Mouse (Mus musculus): ENCODE measurements around the gene Spock1.

The Spock1 gene

DNA sequence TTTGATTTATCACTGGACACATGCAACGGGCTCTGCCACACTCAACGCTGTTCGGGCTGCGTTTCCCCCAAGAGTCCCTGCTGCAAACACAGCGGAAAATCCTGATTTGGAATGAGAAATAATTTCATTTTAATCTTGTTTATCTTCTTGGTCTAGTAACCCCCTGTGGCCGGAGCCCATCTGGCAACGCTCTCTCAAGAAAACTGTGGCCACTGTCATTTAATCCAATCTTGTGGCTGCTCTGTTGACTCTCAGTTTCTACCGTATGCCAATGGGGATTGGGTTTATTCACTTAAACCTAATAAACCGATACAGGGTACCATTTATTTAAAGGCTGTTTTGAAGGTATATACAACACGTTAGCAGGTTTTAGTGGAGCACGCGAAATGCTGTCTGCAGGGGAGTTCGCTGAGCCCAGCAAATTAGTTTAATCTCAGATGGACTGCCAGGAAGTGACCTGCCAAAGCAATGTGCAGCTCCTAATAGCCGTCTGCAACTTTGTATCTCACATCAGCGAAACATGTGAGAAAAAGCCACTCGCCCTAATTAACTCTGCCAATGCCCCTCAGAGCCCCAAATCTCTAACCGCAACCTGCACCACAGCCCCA lies 185.7 kb downstream of the Spock1 start:
- DNase-seq, result peak; percentile 48

DNA sequence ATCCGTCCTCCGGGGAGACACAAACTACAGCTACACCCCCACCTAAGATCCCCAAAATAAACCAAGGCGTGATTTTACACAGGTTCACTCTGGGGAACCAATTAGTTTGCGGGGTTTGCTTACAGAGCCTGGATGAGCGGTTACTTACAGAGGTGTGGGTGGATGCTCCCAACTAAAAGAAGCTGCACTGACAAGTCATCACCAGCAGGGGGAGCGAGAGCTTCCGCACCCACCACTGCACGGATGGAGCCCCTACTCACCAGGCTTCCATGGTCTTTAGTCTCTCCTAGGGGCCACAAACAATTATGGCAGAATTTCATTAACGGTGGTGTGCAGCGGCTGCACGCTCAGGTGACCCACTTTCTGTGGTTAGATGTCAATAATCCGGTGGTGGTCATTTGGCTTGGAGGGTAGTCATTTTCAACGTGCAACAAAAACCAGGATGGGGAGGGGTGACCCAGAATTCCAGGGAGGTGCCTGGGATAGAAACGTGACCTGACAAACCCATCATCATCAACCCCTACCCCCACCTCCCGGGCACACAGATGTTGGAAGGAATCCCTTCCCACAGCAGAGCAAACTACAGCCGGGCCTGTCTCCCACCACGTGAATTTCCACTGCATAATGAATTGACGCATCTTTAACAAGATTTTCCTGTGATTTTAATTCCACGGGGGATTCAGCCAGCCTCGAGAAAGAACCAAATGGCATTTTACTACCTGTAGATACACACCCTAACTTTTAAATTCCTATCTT lies 186.4 kb downstream of the Spock1 start:
- peak; percentile 61 for DNase-seq

DNA sequence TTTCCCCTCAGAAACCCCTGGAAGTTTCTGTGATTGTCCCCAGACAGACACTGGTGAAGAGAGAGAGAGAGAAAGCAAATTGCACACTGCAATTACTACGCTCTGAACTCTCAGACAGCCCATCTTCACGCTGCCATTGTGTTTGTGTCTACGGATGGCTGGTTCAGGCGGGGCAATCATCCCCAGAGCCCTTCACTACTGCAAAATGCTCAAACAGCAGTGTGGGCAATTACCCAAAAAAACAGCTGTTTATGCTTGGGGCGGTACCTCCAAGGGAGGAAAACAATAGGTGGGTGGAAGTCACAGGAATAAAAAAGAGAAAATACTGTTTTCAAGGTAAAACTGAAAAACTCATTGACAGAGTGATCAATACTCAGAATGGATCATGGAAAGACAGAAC lies 190.0 kb downstream of the Spock1 start:
- no peak for DNase-seq

GRCm38 (mm10) chr13:57712910-57713309 lies 195.2 kb downstream of the Spock1 start:
- no peak for DNase-seq

- no peak for DNase-seq
These were observed 199.7 kb downstream of the Spock1 start for GRCm38 (mm10) chr13:57708425-57708824.

DNA sequence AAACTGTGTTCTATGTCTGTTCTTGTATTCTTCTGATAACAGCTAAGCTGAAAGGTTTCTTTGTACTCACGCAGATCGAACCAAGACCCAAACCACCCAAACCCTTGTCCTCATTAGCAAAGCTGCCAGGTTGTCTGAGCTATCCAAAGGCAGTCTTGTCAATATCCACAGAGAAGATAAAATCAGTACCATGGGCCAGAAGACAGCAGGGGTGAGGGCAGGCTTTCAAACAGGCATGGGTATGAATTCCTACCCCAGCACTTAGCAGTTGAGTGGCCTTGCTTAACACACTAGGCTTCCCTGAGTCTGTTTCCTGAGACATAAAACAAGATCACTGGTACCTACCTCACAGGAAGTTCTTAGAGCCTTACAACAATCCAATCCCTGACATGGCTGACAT lies 205.2 kb downstream of the Spock1 start:
- no peak for DNase-seq

DNA sequence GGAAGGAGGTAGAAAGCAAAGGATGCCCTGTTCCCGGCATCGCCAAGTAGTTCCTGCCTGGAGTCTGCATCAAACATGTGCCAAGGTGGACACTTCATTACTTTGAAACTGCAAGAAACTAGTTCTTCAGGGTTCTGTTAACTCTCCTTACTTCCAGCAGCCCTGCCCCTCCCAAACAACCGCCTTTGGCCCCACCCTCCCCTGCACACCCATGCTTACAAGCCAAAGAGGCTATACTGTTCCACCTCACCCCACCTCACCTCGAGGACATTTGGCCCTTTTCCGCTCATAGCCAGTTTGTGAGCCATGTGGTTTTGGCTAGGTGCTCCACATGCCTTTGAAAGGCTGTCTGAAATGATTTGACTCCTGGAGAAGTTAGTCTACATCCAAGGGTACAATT lies 211.4 kb downstream of the Spock1 start:
- DNase-seq, result no peak

DNA sequence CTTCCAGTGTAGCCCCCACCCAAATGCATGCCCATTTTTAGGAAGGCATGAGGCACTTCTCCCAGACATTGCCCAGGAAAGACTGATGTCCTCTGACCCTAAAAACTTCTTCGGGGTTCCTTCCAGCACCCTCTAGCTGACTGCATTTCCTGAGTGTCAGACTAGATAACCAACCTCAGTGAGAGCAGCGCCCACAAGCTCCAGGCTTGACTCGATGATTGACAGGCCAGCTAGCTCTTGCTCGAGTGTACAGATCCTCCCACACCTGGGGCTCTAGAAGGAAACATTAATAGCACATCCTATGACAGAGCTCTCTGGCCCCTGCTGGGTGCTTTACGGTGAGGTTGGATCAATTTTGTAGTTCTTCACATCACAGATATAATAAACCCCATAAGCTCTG lies 219.2 kb downstream of the Spock1 start:
- no peak for DNase-seq

- no peak for DNase-seq
These were observed 221.7 kb downstream of the Spock1 start for GRCm38 (mm10) chr13:57686437-57686836.

GRCm38 (mm10) chr13:57685201-57685600 lies 222.9 kb downstream of the Spock1 start:
- DNase-seq, result no peak

- no peak for DNase-seq
These were observed 228.5 kb downstream of the Spock1 start for GRCm38 (mm10) chr13:57679591-57679990.

DNA sequence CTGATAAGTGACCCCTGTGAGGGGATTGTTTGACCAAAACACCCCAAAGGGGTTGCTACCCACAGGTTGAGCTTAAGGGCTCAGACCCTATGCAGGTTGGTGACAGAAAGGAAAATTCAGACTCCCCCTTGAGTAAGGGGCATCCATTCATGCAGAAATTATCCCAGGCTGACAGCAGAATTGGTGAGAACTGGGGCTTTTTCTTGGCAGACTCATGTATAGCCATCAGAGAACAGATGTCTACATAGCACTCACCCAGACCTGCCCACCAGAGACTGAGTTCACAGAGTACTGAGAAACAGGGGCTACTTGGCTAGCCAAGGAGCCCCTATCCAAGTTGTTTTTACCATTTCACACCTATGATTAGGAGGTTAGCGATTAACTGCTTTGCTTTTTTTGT lies 231.3 kb downstream of the Spock1 start:
- no peak for DNase-seq

DNA sequence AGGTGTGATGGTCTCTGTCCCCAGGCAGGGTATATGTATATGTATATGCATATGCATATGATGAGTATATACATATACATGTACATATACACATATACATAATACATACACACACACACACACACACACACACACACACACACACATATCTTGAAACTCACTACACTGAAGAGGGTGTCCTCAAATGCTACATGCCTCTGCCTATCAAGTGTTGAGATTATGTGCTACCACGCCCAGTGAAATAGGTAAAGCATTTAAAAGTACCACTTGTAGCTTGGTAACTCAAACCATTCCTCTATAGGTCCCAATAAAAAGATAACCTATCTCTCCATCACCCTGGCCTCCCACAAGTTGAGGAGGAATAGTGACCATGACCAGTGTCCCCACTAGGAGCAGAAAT lies 234.7 kb downstream of the Spock1 start:
- no peak for DNase-seq

GRCm38 (mm10) chr13:57672762-57673161 lies 235.4 kb downstream of the Spock1 start:
- no peak for DNase-seq

DNA sequence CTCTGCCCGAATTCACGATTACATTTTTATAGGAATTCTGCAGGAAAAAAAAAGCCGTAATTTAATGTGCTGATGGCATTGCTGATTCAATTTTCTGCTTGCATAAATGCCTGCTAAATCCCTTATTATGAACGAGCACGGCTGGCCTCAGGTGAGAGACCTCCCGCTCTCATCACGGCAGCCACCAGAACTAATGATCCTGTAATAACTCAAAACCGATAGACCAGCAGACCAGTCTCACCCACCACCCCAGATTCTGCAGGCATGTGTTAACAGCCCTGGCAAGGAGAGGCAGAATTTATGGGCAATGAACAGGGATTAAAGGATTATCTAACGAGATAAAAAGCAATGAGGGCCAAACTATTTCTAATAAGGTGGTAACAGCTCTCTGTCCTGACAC lies 236.2 kb downstream of the Spock1 start:
- DNase-seq, result no peak

- DNase-seq, result no peak
These were observed 236.8 kb downstream of the Spock1 start for GRCm38 (mm10) chr13:57671322-57671721.

- DNase-seq, result no peak
These were observed 240.5 kb downstream of the Spock1 start for GRCm38 (mm10) chr13:57667621-57668020.

- no peak for DNase-seq
These were observed 241.8 kb downstream of the Spock1 start for GRCm38 (mm10) chr13:57666173-57666842.

GRCm38 (mm10) chr13:57662554-57662953 lies 245.6 kb downstream of the Spock1 start:
- DNase-seq, result no peak

DNA sequence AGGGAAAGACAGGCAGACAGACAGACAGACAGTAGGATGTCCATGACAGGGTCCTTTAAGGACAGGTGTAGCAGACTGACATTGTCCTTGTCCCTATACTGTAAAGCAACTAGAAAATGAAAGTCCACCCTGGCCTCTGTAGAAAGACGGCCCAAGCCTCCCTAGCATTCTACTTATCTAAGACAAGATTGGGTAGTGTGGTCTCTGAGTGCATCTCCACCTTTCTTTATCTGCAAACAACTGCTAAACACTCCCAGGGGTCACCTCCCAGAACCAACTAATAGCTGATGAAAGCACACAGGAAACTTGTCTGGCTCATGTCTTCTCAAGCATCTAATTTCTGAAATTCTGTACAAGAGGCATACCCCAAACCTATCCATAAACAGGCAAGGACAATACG lies 247.6 kb downstream of the Spock1 start:
- DNase-seq, result no peak

- no peak for DNase-seq
These were observed 248.3 kb downstream of the Spock1 start for GRCm38 (mm10) chr13:57659872-57660271.

DNA sequence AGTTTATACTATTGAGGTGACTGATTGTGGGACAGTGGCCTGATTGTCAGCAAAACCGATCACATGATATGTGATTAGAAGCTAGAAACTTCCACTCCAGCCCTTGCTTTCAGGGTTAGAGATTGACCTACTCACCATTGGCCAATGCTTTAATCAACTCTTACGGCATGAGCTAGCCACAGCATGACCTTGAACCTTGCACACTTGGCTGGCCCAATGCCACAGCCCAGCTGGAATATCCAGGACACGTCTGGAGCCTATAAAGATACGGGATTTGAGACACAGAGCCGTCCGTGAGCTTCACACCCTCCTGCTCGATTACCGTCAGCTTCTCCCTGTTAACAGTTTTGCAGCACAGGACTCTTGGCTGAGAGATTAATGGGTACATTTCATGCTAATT lies 251.5 kb downstream of the Spock1 start:
- DNase-seq, result no peak

DNA sequence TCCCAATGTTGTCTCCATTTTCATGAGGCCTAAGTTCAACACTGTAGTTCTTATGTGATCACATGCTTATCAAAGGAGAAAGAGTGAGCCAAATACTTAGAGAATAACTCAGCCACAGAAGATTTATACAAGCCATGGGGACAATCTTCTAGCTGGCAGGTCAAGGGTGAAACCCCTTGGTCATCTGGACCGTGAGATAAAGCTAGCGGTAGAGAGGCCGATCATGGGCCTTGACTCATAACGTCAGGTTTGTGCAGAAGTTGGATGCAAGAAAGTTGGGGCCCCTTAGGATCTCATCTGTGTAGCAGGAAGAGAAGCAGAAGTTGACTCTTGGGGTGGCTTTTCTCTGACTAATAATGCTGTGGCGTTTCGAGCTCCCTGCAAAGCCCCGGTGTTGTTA lies 253.8 kb downstream of the Spock1 start:
- DNase-seq, result no peak

DNA sequence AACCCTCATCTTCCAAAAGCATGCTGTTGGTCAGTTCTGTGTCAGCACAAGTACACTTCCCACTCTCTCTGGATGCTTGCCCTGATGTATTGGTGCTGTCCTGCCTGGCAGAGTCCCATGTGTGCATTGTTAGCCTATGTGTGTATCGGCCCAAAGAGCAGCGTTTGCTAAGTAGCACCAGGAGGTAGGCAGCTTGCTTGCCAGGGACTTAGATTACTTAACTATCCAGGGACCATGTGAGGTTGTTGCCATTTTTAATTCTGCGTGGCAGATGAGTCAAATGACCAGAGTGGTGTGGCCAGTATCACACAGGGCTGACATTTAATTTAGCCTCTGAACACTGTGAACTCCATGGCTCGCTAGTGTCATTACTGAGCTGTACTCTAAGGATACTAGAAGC lies 256.9 kb downstream of the Spock1 start:
- no peak for DNase-seq
